Mouse (Mus musculus): ENCODE measurements around the gene Supt3. TPM values are rescaled to one million over a fixed set of nuclear protein-coding genes. Genes with fewer than 3 reads are reported as not detected.

Gene Supt3
- polyA plus RNA-seq, 1 experiment from 2014 or later: 20.0 TPM

GRCm38 (mm10) chr17:45072495-45073347 lies 295.8 kb downstream of the Supt3 start:
- Histone ChIP-seq H3K9me3 (replicated peaks) (no peaks in the 10 kb centered on the region), H3K4me2 (no peak overlapping the region), H3K27ac (no peak overlapping the region), H3K36me3 (ENCODE audit: poor library complexity, severe bottlenecking) (no peaks in the 10 kb centered on the region), H3K4me1 (peaks cover 6% of the 10 kb centered on the region; the same call in 1 of the 2 replicates), H3K27me3 (no peaks in the 10 kb centered on the region), H3K4me3 (no peak overlapping the region), H3K9ac (no peak overlapping the region)
- 45% methylated on average over 7 of the region's 7 CpGs for WGBS
- peak; percentile 71 for ATAC-seq

- Histone ChIP-seq H3K9ac (no peak overlapping the region), H3K9me3 (replicated peaks) (no peaks in the 10 kb centered on the region), H3K4me1 (peaks cover 6% of the 10 kb centered on the region; the same call in 1 of the 2 replicates), H3K36me3 (ENCODE audit: poor library complexity, severe bottlenecking) (no peaks in the 10 kb centered on the region), H3K27ac (no peak overlapping the region), H3K27me3 (no peaks in the 10 kb centered on the region), H3K4me2 (no peak overlapping the region), H3K4me3 (no peak overlapping the region)
- ATAC-seq: 0 out of 2 replicates have a peak, but pooled peaks have one; percentile 27
- WGBS: 81% methylated on average over 8 of the region's 8 CpGs
These were observed 296.3 kb downstream of the Supt3 start for GRCm38 (mm10) chr17:45073348-45073634.

GRCm38 (mm10) chr17:45073779-45074178 lies 296.8 kb downstream of the Supt3 start:
- H3K4me3 ChIP-seq: no peak overlapping the region
- WGBS: 92% methylated on average over 3 of the region's 3 CpGs
- no peak for ATAC-seq

GRCm38 (mm10) chr17:45076951-45077350 lies 300.0 kb downstream of the Supt3 start:
- ATAC-seq: no peak
- Histone ChIP-seq H3K27me3 (no peaks in the 10 kb centered on the region), H3K4me2 (no peak overlapping the region), H3K27ac (no peak overlapping the region), H3K9ac (no peak overlapping the region), H3K4me3 (no peak overlapping the region), H3K4me1 (peaks cover 3% of the 10 kb centered on the region; the same call in 1 of the 2 replicates), H3K9me3 (replicated peaks) (no peaks in the 10 kb centered on the region), H3K36me3 (ENCODE audit: poor library complexity, severe bottlenecking) (no peaks in the 10 kb centered on the region)
- WGBS: 85% methylated on average over 4 of the region's 4 CpGs

More at GRCm38 (mm10) chr17:45073779-45074178, 296.8 kb downstream of the Supt3 start:
- no peaks in the 10 kb centered on the region for H3K27me3 ChIP-seq
- H3K9me3 ChIP-seq (replicated peaks): no peaks in the 10 kb centered on the region
- H3K4me2 ChIP-seq: no peak overlapping the region
- no peak overlapping the region for H3K27ac ChIP-seq
- peaks cover 3% of the 10 kb centered on the region; the same call in 1 of the 2 replicates for H3K4me1 ChIP-seq
- no peak overlapping the region for H3K9ac ChIP-seq
- no peaks in the 10 kb centered on the region for H3K36me3 ChIP-seq (ENCODE audit: poor library complexity, severe bottlenecking)

GRCm38 (mm10) chr17:45077921-45078640 lies 301.1 kb downstream of the Supt3 start:
- Histone ChIP-seq H3K9me3 (replicated peaks) (no peaks in the 10 kb centered on the region), H3K4me2 (no peak overlapping the region), H3K27me3 (no peaks in the 10 kb centered on the region), H3K4me3 (no peak overlapping the region), H3K27ac (no peak overlapping the region), H3K9ac (no peak overlapping the region), H3K4me1 (peaks cover 3% of the 10 kb centered on the region; the same call in 1 of the 2 replicates), H3K36me3 (ENCODE audit: poor library complexity, severe bottlenecking) (no peaks in the 10 kb centered on the region)
- ATAC-seq: no peak
- WGBS: 58% methylated on average over 14 of the region's 14 CpGs

- H3K36me3 ChIP-seq (ENCODE audit: poor library complexity, severe bottlenecking): no peaks in the 10 kb centered on the region
- ATAC-seq: no peak
- WGBS: 91% methylated on average over 8 of the region's 8 CpGs
- H3K27me3 ChIP-seq: no peaks in the 10 kb centered on the region
- H3K4me3 ChIP-seq: no peak overlapping the region
- H3K27ac ChIP-seq: no peak overlapping the region
- H3K4me1 ChIP-seq: peaks cover 4% of the 10 kb centered on the region; the same call in 1 of the 2 replicates
- H3K4me2 ChIP-seq: no peak overlapping the region
- no peaks in the 10 kb centered on the region for H3K9me3 ChIP-seq (replicated peaks)
- H3K9ac ChIP-seq: no peak overlapping the region
These were observed 304.6 kb downstream of the Supt3 start for GRCm38 (mm10) chr17:45081521-45081920.

- Histone ChIP-seq H3K27me3 (no peaks in the 10 kb centered on the region), H3K4me2 (no peak overlapping the region), H3K27ac (no peak overlapping the region), H3K4me1 (peaks cover 9% of the 10 kb centered on the region; the same call in 1 of the 2 replicates), H3K9ac (no peak overlapping the region), H3K36me3 (ENCODE audit: poor library complexity, severe bottlenecking) (no peaks in the 10 kb centered on the region), H3K4me3 (no peak overlapping the region), H3K9me3 (replicated peaks) (no peaks in the 10 kb centered on the region)
- ATAC-seq: no peak
- 80% methylated on average over 8 of the region's 8 CpGs for WGBS
These were observed 305.1 kb downstream of the Supt3 start for GRCm38 (mm10) chr17:45081955-45082475.

- Histone ChIP-seq H3K4me1 (peaks cover 7% of the 10 kb centered on the region; the same call in 1 of the 2 replicates), H3K9me3 (replicated peaks) (no peaks in the 10 kb centered on the region), H3K4me3 (no peak overlapping the region), H3K27ac (no peak overlapping the region), H3K36me3 (ENCODE audit: poor library complexity, severe bottlenecking) (no peaks in the 10 kb centered on the region), H3K9ac (no peak overlapping the region), H3K27me3 (no peaks in the 10 kb centered on the region), H3K4me2 (no peak overlapping the region)
- ATAC-seq: no peak
- 92% methylated on average over 5 of the region's 5 CpGs for WGBS
These were observed 309.4 kb downstream of the Supt3 start for GRCm38 (mm10) chr17:45086361-45086760.

GRCm38 (mm10) chr17:45087022-45087421 lies 310.1 kb downstream of the Supt3 start:
- WGBS: 53% methylated on average over 5 of the region's 5 CpGs
- ATAC-seq: peak; percentile 27; the same call in 1 of the 2 replicates
- no peak overlapping the region for H3K4me3 ChIP-seq

GRCm38 (mm10) chr17:45101064-45101463 lies 324.1 kb downstream of the Supt3 start:
- H3K36me3 ChIP-seq (ENCODE audit: poor library complexity, severe bottlenecking): no peaks in the 10 kb centered on the region
- no peaks in the 10 kb centered on the region for H3K4me1 ChIP-seq
- H3K9me3 ChIP-seq (replicated peaks): no peaks in the 10 kb centered on the region
- no peak for ATAC-seq
- no peaks in the 10 kb centered on the region for H3K27me3 ChIP-seq
- H3K27ac ChIP-seq: no peak overlapping the region
- H3K4me2 ChIP-seq: no peak overlapping the region
- no peak overlapping the region for H3K9ac ChIP-seq
- no peak overlapping the region for H3K4me3 ChIP-seq
- 90% methylated on average over 7 of the region's 7 CpGs for WGBS

More at GRCm38 (mm10) chr17:45087022-45087421, 310.1 kb downstream of the Supt3 start:
- H3K27ac ChIP-seq: no peak overlapping the region
- H3K4me1 ChIP-seq: peaks cover 7% of the 10 kb centered on the region; the same call in 1 of the 2 replicates
- H3K36me3 ChIP-seq (ENCODE audit: poor library complexity, severe bottlenecking): no peaks in the 10 kb centered on the region
- H3K4me2 ChIP-seq: no peak overlapping the region
- no peak overlapping the region for H3K9ac ChIP-seq
- H3K9me3 ChIP-seq (replicated peaks): no peaks in the 10 kb centered on the region
- H3K27me3 ChIP-seq: no peaks in the 10 kb centered on the region

- ATAC-seq: no peak
- 93% methylated on average over 3 of the region's 3 CpGs for WGBS
- Histone ChIP-seq H3K9me3 (replicated peaks) (no peaks in the 10 kb centered on the region), H3K9ac (no peak overlapping the region), H3K4me2 (no peak overlapping the region), H3K27me3 (no peaks in the 10 kb centered on the region), H3K4me1 (peaks cover 4% of the 10 kb centered on the region; the same call in 1 of the 2 replicates), H3K36me3 (ENCODE audit: poor library complexity, severe bottlenecking) (no peaks in the 10 kb centered on the region), H3K4me3 (no peak overlapping the region), H3K27ac (no peak overlapping the region)
These were observed 338.4 kb downstream of the Supt3 start for GRCm38 (mm10) chr17:45115386-45115785.

Measured in forebrain, embryonic 13.5 days (tissue).